ENCODE assay signal across 14 mouse cellular contexts in genomic region chr12:112915587-112915986, GRCm38 (mm10). TPM values are rescaled to one million over a fixed set of nuclear protein-coding genes. Genes with fewer than 3 reads are reported as not detected.
"Had no signal": no experiment of that assay in that cellular context is flagged by ENCODE, and none has a peak within 500 bp of the region (broad histone marks: within the 10 kb centered on the region; RNA-seq: fewer than 3 reads in every experiment).

No protein-coding gene starts in this region.

- H3K27me3 ChIP-seq: midbrain, embryonic 15.5 days; stomach, embryonic 15.5 days had no signal

- H3K4me3 ChIP-seq: left cerebral cortex, adult 2 months; limb, embryonic 10.5 days; liver, embryonic 15.5 days; midbrain, embryonic 15.5 days; stomach, embryonic 15.5 days had no signal

- H3K36me3 ChIP-seq: liver, embryonic 15.5 days; stomach, embryonic 15.5 days had no signal

- H3K4me2 ChIP-seq: liver, embryonic 11.5 days; liver, embryonic 15.5 days; midbrain, embryonic 15.5 days; stomach, embryonic 15.5 days had no signal

- H3K9me3 ChIP-seq: limb, embryonic 10.5 days; liver, embryonic 15.5 days; midbrain, embryonic 15.5 days; stomach, embryonic 15.5 days had no signal

- DNase-seq: kidney, postnatal 25 days; lung, adult 2 months; lung, postnatal 36 days; right cerebral cortex, postnatal 14 days; thymus, adult 2 months; thymus, postnatal 25 days had no signal

- H3K9ac ChIP-seq: liver, embryonic 15.5 days; midbrain, embryonic 15.5 days; stomach, embryonic 15.5 days had no signal

- H3K27ac ChIP-seq: left cerebral cortex, adult 2 months; limb, embryonic 10.5 days; liver, embryonic 15.5 days; midbrain, embryonic 15.5 days; stomach, embryonic 15.5 days had no signal

- ATAC-seq: lung, postnatal 0 days; midbrain, embryonic 15.5 days had no signal

- H3K4me1 ChIP-seq: liver, embryonic 15.5 days; midbrain, embryonic 15.5 days; stomach, embryonic 15.5 days had no signal

RNA-seq across cellular contexts. Expression of gene Gpr132, which starts 47.6 kb away (rescaled TPM):
- total RNA-seq: left cerebral cortex, postnatal 14 days had no signal
- polyA plus RNA-seq: limb, embryonic 10.5 days had no signal
